Mouse (Mus musculus) layer of hippocampus, adult 9-10 months (tissue): ENCODE data around the gene Suv39h2.

Experiments used
- DNase-seq: peaks from one replicate; pipeline ENCODE4 v3.0.0; 2022; ENCODE audit warnings: low spot score

Gene Suv39h2

DNA sequence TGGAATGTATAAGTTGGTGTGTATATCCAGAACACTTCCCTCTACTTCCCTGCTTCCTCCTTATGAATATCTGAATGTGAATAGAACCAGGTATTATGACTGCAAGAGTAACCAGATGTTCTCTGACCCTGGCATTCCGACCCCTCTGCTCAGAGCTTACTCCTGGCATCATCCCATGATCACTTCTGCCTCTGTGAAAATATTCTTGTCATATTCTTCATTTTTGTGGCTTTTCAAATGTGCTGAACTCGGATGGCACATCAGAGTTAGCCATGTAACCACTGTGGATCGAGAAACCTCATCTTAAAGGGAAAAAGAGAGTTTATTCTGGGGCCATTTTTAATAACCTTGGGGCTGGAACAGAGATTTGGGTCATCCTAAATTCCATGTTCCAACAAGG lies 52.3 kb downstream of the Suv39h2 start, which contains the start of gene Meig1:
Gene Meig1 (minus strand): TSS at position 101 of the 400 bp plus-strand sequence.
- DNase-seq: no peak

DNA sequence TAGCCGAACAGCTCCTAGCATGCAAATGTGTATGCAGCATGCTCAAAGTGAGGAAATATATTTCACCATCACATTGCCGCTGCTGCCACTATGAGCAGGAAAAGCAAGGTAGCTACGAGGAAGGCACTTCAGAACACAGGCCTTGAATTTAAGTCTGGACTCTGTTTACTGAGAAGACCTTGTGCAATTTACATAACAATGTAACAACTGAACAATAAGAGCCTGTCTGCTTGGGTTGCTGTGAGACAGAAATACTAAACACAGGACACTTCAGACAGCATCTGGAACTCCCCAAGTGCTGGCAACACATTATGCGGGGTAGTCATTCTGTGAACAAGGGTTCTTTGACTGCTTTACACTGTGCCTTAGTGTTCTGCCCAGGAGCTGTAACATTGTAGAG lies 54.7 kb downstream of the Suv39h2 start:
- no peak for DNase-seq

GRCm38 (mm10) chr2:3418883-3419431 lies 55.9 kb downstream of the Suv39h2 start:
- DNase-seq: peak; percentile 88

DNA sequence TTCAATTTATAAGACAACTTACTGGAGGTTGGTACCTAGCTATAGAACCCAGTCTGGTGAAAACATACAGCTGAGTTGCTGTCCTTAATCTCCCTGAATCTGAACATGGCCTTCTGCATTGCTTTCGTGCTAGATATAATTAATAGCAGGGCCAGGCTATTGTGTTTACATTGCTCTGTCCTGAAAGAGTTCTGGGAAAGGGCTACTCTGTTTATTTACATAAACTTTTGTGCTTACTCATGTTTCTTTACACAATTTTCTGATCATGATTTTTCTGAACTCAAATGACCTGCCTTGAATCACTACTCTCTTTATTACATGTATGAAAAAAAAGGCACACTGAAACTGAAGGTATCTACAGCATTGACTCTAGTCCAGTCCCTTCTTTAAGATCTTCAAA lies 59.2 kb downstream of the Suv39h2 start:
- no peak for DNase-seq

DNA sequence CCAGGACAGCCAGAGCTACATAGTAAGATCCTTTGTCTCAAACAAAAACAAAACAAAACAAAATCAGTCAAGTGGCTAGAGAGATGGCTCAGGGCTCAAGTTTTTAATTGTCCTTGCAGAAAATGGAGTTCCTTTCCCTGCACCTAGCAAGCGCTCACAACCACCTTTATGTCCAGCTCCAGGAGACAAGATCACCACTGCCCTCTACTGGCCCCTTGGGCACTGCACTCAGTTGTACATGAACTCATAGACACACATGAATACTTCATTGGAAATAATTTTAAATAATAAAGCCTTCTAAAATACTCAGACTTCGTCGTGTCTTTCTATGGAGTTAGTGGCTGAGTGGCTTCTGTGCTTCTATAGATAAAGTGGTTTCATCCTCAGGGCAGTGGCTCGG lies 60.6 kb downstream of the Suv39h2 start:
- peak; percentile 29 for DNase-seq

DNA sequence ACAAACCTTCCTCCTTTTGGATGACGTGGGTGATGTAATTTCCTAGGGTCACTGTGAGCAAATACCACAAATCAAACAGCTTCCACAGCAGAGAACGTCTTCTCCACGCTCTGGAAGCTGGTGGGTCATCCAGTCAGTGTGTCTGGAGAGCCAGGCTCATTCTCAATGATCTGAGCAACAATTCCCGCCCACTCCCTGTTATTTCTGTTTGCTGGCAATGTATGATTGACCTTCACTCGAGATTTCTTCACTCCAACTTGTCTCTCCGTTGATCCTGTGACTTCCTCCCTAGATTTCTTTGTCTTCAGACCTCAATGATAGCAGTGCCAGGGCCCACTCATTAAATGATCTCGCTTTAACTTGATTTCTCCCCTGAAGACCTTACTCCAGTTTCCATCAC lies 67.1 kb downstream of the Suv39h2 start:
- DNase-seq: no peak

DNA sequence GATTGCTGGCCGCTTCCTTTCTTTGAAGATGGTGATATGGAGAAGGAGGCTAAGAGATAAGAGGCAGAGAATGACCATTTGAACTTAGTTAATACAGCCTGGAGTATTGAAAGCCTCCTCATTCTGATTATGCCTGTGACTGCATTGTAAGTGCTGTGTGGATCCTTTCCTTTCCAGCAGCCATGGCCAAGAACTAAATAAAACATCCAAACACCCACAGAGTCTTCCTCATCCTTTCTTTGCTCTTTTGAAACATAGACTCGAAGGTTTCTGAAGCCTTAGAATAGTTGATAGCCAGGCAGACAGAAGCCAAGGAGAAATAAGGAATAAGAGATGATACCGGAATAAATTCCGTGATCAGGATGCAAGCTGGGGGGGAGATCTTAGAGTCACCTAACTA lies 68.8 kb downstream of the Suv39h2 start:
- DNase-seq: no peak
